18 mouse cellular contexts compared by ENCODE assay signal in the genomic region with DNA sequence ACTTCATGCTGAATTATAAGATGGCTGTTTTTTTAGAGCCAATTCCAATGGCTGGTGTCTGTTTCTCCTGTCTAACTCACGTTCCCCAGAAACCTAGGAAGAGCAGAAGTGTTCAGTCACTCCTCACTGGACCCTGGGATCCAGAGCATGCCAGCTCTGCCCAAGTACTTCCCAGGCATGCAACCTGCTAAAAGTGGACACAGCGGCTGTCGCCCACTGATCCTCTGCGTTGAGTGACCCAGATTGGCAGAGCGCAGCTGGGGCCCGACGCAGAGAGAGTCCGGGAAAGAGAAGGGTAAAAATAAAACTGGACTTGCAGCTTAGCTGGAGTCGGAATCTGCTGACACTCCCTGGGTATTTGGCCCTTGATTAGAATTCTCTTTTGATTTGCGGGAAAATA. TPM values are rescaled to one million over a fixed set of nuclear protein-coding genes. Genes with fewer than 3 reads are reported as not detected.
A peak's percentile ranks its signal among the peaks of the same experiment; 100 is the strongest.
DNase-seq lines count a peak whose midpoint lies in the region; ATAC-seq lines count a peak whose summit lies in the region.
"Had no signal": no experiment of that assay in that cellular context is flagged by ENCODE, and none has a peak within 500 bp of the region (broad histone marks: within the 10 kb centered on the region; RNA-seq: fewer than 3 reads in every experiment).

No protein-coding gene starts in this region.

- DNase-seq in cerebellum, postnatal 10 days: peak; percentile 23 to 26
- no peak for DNase-seq in cerebellum, postnatal 4 days (ENCODE audit: low spot score in 2 of 2)
- peak; percentile 48 for DNase-seq in right cerebral cortex, adult 18-20 months
- DNase-seq in right cerebral cortex, postnatal 4 days: no peak
- DNase-seq in gastrocnemius, postnatal 14 days: peak; percentile 58
- peak; percentile 60 for DNase-seq in retina, postnatal 1 day
- DNase-seq in lung, postnatal 10 days: no peak
- DNase-seq: B cell, adult 2 months; kidney, adult 18-20 months; kidney, postnatal 4 days; layer of hippocampus, postnatal 36 days; left cerebral cortex, postnatal 4 days; thymus, adult 2 months had no signal

- intact Hi-C loops in gastrocnemius, postnatal 14 days (cut with DNase I; ENCODE audit: low total_unique reads): no loop called here

- no peak for ATAC-seq in CD4-positive, CD25-positive, alpha-beta regulatory T cell, adult 4 months
- ATAC-seq: hindbrain, embryonic 16.5 days; liver, embryonic 12.5 days had no signal

RNA-seq across cellular contexts. Expression of a gene that starts 15.1 kb away (rescaled TPM):
- 100 to 1,000 TPM; 117 TPM for total RNA-seq in gastrocnemius, postnatal 14 days (2021)
- not detected for polyA plus RNA-seq in CD4-positive, CD25-positive, alpha-beta regulatory T cell, adult 4 months (2017; shearing (Covaris generic))
- total RNA-seq: megakaryocyte-erythroid progenitor cell, adult 5-6 weeks; monocyte, adult 5-6 weeks had no signal

Comparison
In these comparisons a context has a peak if more than half of its experiments do, and no peak if none do; other contexts are left out.
1. DNase-seq: peak in cerebellum, postnatal 10 days (2 of 2), right cerebral cortex, adult 18-20 months (single experiment), gastrocnemius, postnatal 14 days (single experiment) and retina, postnatal 1 day (single experiment); none in cerebellum, postnatal 4 days (0 of 2), right cerebral cortex, postnatal 4 days (single experiment) and lung, postnatal 10 days (single experiment).